Mouse (Mus musculus): Measurements from ENCODE around the gene BC005537.
"Not testable (repeated sequence)": the region's sequence is repeated elsewhere in the genome, so short reads cannot be mapped to it uniquely, and the experiment has no call there.

GRCm38 (mm10) chr13:24771482-24771881 is 30.0 kb upstream of the BC005537 start:
- not testable (repeated sequence) for TF ChIP-seq CTCF (IDR thresholded peaks at IDR 0.05; ENCODE audit: low read depth, low read length); POLR2A (IDR thresholded peaks at IDR 0.05; ENCODE audit: extremely low read depth, insufficient read depth, low read length)
